Mouse (Mus musculus) adrenal gland, postnatal 4 days (tissue): Measurements from ENCODE around the gene Slc25a22. TPM values are rescaled to one million over a fixed set of nuclear protein-coding genes. Genes with fewer than 3 reads are reported as not detected.

ENCODE experiments used
- DNase-seq, 2 experiments: peaks; one replicate each; pipeline ENCODE4 v3.0.0; 2021 to 2022; ENCODE audit warnings: low spot score in 2 of 2, mixed read lengths in 2 of 2
- total RNA-seq, 2 experiments: library from RNA; stranded (reverse); gene quantifications; 2 replicates each; pipeline ENCODE4 v1.2.3; 2021

Gene Slc25a22
- total RNA-seq, 2 experiments from 2014 or later: 46.9 to 60.3 TPM

DNA sequence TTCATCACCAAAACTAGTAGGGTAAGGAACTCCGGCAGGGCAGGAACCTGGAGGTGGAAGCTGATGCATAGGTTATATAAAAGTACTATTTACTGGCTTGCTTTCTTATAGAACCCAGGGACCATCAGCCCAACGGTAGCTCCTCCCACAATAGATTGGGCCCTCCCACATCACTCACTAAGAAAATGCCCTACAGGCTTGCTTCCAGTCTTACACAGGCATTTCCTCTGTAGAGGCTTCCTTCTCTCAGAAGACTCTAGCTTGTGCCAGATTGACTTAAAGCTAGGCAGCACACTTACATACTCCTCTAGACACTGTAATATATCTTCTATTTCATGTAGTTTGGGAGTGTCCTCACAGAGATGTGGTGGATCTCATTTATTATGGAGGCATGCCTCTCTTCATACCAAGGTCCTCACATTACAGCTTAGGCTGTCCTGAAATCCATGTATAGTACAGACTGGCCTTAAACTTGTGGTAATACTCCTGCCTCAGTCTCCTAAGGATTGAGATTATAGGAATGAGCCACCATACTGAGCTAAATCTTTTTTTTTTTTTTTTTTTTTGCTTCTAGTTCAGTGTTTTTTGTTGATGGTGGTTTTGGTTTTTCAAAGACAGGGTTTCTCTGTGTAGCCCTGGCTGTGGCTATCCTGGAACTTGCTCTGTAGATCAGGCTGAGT lies 49.7 kb downstream of the Slc25a22 start:
- no peak for DNase-seq

DNA sequence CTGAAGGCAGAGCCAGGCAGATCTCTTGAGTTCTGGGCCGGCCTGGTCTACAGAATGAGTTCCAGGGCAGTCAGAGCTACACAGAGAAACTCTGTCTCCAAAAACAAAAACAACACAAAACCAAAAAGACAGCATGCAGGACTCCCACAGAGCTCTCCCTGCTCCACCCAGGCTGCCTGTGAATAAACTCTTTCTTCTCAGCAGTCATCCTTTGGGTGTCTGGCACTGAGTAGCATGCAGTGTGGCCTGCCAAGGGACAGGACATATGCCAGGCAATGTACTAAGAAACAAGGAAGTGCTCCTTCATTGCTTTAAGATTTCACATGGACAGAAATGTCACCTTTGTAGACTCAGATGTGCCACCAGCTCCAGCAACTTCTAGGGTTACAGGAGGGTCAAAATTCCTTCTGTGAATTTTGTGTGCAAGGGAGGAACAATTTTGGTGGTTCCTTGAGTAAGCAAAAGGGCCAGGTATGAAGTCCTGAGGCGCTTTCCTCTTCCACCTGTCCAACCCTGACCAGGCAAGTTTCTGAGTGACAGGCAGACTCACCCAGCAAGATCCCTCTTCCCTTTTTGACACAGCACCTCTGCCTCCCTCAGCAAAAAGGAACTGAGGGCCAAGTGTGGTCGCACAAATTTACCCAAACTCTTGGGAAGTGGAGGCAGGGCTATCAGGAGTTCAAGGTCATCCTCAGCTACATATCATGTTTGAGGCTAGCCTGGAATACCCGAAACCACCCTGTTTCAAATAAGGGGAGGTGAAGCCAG lies 56.4 kb downstream of the Slc25a22 start:
- DNase-seq: no peak

Other genes with a start within 250 kb of the Slc25a22 start
- gene Hras, start 243.9 kb downstream of the Slc25a22 start, total RNA-seq: 10 to 100 TPM; 88.5 to 96.4 TPM
- 1 to 10 TPM; 8.8 to 9.9 TPM for gene Lrrc56, start 243.7 kb downstream of the Slc25a22 start, total RNA-seq
- 1 to 10 TPM in 1 of 2 experiments, under 1 TPM in 1; 0.82 to 1.0 TPM for gene Lmntd2, start 223.8 kb downstream of the Slc25a22 start, total RNA-seq
- 10 to 100 TPM; 14.7 to 15.1 TPM for gene Rassf7, start 222.0 kb downstream of the Slc25a22 start, total RNA-seq
- 10 to 100 TPM; 77.1 to 91.9 TPM for gene Phrf1, start 209.1 kb downstream of the Slc25a22 start, total RNA-seq
- 1 to 10 TPM; 7.3 to 7.5 TPM for gene Irf7, start 171.4 kb downstream of the Slc25a22 start, total RNA-seq
- gene Cdhr5, start 161.1 kb downstream of the Slc25a22 start, total RNA-seq: 10 to 100 TPM in 1 of 2 experiments, 1 to 10 TPM in 1; 9.4 to 15.5 TPM
- 10 to 100 TPM in 1 of 2 experiments, 1 to 10 TPM in 1; 9.0 to 12.9 TPM for gene Sct, start 158.8 kb downstream of the Slc25a22 start, total RNA-seq
- gene Drd4, start 145.9 kb downstream of the Slc25a22 start, total RNA-seq: under 1 TPM; 0.34 to 0.36 TPM
- gene Deaf1, start 110.2 kb downstream of the Slc25a22 start, total RNA-seq: 10 to 100 TPM; 74.1 to 78.8 TPM
- gene Tmem80, start 110.2 kb downstream of the Slc25a22 start, total RNA-seq: 10 to 100 TPM; 34.8 to 36.6 TPM
- 10 to 100 TPM in 1 of 2 experiments, 1 to 10 TPM in 1; 3.1 to 15.7 TPM for gene Eps8l2, start 99.0 kb downstream of the Slc25a22 start, total RNA-seq
- 100 to 1,000 TPM; 251 to 277 TPM for gene Taldo1, start 45.7 kb downstream of the Slc25a22 start, total RNA-seq
- 10 to 100 TPM; 44.9 to 50.6 TPM for gene Gatd1, start 23.8 kb downstream of the Slc25a22 start, total RNA-seq
- 1 to 10 TPM; 2.7 to 4.8 TPM for gene Cend1, start 8.4 kb downstream of the Slc25a22 start, total RNA-seq
- gene Pidd1, start 6.1 kb upstream of the Slc25a22 start, total RNA-seq: 10 to 100 TPM in 1 of 2 experiments, 1 to 10 TPM in 1; 8.4 to 12.6 TPM
- gene Rplp2, start 9.5 kb upstream of the Slc25a22 start, total RNA-seq: 1,000 to 10,000 TPM; 1,329 to 1,362 TPM
- gene Pnpla2, start 17.3 kb upstream of the Slc25a22 start, total RNA-seq: 100 to 1,000 TPM; 173 to 205 TPM
- gene Cracr2b, start 23.2 kb upstream of the Slc25a22 start, total RNA-seq: 10 to 100 TPM; 13.1 to 14.2 TPM
- gene Cd151, start 29.5 kb upstream of the Slc25a22 start, total RNA-seq: 100 to 1,000 TPM; 209 to 215 TPM
- 10 to 100 TPM; 57.7 to 61.2 TPM for gene Polr2l, start 37.2 kb upstream of the Slc25a22 start, total RNA-seq
- gene Tspan4, start 37.3 kb upstream of the Slc25a22 start, total RNA-seq: 10 to 100 TPM; 77.9 to 79.6 TPM
- gene Chid1, start 102.0 kb upstream of the Slc25a22 start, total RNA-seq: 10 to 100 TPM; 42.4 to 49.2 TPM
- gene Ap2a2, start 124.3 kb upstream of the Slc25a22 start, total RNA-seq: 10 to 100 TPM; 75.6 to 81.5 TPM
- under 1 TPM; 0.08 to 0.14 TPM for gene Muc6, start 217.4 kb upstream of the Slc25a22 start, total RNA-seq